Mouse (Mus musculus): ENCODE data around the gene Cacna1d.

Gene Cacna1d

DNA sequence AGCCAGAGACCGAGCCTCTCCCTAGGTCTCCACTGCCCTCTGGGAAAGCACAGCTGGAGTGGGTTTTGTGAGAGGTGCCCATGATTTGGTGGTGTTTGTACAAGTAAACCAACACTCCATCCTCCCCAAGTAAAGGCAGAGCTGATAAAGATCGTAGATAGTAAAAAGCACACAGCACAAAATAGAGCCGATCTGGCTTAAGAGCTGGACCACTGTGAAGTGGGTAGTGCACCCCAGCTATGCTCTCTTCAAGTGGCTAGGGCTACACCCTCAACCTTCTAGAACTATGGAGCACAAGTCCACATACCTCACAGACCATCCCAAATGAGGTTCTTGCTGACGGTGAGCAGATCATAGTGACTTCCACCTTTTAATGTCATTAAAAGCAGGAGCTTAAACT is 451.8 kb downstream of the Cacna1d start:
- in situ Hi-C loops (cut with MboI; ENCODE audit: low pct_unique_long_range_greater_than_20kb in 1 of 2, low sequenced_read_pairs in 2 of 2, unreplicated experiment in 1 of 2) = no loop called here

- in situ Hi-C loops (cut with MboI; ENCODE audit: low pct_unique_long_range_greater_than_20kb in 1 of 2, low sequenced_read_pairs in 2 of 2, unreplicated experiment in 1 of 2) = no loop called here
Measured at GRCm38 (mm10) chr14:30038431-30038830, 452.8 kb downstream of the Cacna1d start.

DNA sequence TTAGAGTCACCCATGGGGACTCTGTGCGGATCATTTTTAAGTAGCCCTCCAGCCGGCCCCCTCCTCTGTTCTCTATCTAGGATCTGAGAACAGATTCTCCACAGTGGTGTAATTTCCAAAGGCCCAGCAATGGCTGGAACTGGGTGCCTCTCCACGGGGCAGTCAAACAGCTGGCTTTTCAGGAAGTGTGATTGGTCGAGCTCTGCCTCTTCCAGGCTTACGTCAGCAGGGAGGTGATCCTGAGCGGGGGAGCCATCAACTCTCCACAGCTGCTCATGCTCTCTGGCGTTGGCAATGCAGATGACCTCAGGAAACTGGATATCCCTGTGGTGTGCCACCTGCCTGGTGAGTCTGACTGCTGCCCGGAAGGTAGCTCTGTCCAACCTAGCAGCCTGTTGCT is 457.9 kb downstream of the Cacna1d start:
- in situ Hi-C loops (cut with MboI; ENCODE audit: low pct_unique_long_range_greater_than_20kb in 1 of 2, low sequenced_read_pairs in 2 of 2, unreplicated experiment in 1 of 2) = no loop called here

DNA sequence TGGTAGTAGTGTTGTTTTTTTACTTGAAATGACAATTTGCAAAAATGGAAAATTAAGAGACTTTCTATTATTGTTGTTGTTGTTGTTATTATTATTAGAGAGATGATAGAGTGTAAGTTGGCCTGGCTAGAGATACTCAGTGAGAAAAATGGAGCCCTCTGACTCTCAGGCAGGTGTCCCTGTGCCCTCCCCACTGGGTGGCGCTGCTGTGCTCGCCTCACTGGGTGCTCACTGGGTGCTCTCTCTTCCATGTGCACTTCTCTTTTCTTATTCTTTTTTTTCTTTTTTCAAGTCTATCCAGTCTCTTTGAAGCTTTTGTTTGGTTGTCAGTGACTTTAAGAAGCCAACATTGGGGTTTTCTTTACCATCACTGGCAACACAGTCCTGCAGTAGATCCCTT is 463.9 kb downstream of the Cacna1d start:
- in situ Hi-C loops (cut with MboI; ENCODE audit: low pct_unique_long_range_greater_than_20kb in 1 of 2, low sequenced_read_pairs in 2 of 2, unreplicated experiment in 1 of 2) = no loop called here

DNA sequence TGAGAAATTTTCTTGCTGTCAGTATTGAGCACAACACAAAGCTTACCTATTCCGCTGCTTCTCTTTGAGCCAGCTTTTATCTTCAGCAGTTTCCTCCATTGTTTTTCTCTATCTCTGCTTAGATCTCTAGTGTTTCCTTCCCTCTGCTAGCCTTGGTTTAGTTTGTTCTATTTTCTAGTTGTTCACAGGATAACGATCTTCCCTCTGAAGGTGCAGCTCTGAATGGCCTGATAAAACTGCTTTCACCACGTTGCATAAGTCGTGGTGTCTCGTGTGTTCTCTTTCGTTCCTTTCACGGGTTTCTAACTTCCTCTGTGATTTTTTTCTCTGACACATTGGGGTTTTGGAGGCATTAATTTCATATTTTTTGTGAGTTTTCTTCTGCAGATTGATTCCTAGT is 466.9 kb downstream of the Cacna1d start:
- in situ Hi-C loops (cut with MboI; ENCODE audit: low pct_unique_long_range_greater_than_20kb in 1 of 2, low sequenced_read_pairs in 2 of 2, unreplicated experiment in 1 of 2) = no loop called here

DNA sequence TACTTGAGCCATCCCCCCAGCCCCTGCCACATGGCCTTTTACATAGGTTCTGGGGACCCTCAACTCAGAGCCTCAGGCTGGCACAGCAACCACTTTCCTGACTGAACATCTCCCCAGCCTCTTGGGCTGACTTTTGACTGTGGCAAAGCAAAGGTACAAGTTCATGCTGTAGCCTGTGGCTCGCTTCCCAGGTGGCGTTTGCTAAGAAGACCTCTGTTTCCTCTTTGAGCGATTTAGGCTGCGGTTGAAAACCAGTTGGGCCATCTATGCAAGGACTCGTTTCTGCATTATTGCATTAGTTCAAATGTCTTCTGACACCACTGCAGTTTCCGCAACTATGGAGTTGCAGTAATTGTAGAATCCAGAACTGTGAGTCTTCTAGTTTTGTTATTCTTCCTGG is 468.8 kb downstream of the Cacna1d start:
- in situ Hi-C loops (cut with MboI; ENCODE audit: low pct_unique_long_range_greater_than_20kb in 1 of 2, low sequenced_read_pairs in 2 of 2, unreplicated experiment in 1 of 2) = no loop called here

DNA sequence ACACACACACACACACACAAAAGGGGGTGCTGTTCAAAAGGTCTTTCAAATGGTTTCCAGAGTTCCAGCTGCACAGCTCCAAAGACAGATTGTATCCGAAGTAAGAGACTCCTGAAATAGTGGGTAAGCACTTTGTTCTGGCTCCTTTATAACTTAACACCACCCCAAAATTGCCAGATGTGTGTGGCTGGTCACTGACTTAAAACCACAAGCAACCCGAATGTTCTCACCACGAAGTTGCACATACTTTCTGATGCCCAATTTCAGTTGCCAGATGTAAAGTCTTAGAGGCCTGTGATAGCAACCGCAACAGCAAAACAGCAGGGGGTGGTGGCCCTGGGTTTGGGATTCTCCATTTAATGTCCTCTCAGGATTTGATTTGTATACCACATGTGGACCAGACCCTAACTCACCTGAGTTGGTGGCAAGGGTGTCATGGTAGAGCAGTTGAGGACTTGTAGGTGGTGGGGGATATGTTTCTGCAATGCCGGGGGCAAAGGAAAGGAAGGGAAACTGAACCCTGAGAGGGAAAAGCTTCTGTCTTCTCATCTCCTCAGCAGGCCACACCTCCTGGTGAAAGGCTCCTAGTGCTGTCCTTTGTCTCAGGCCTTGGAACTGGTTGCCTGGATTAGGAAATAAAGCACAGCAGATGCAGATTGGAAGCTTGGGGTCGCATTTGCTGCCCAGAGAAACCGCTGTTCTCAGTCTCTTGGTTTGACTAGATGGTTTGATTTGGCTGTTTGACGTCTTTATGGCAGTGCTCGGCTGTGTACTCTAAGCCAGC is 471.3 kb downstream of the Cacna1d start:
- in situ Hi-C loops (cut with MboI; ENCODE audit: low pct_unique_long_range_greater_than_20kb in 1 of 2, low sequenced_read_pairs in 2 of 2, unreplicated experiment in 1 of 2) = no loop called here

DNA sequence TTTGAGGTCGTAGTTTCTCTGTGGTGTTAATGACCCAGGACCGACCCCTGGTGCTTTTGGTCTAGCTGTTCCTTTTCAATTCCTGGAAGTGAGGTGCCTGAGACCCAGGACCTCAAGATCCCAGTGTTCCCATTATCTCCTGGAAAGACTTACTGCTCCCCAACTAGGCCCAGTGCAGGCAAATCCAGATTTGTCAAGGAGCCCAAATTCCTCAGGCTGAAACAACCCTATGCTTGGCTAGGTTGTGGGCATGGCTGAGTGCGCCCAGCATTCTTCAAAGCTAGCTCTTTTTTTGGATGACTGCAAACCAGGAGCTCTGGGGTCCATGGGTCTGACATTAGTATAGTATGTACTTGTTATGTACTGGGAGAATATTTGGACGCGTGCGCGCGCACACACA is 471.9 kb downstream of the Cacna1d start:
- in situ Hi-C loops (cut with MboI; ENCODE audit: low pct_unique_long_range_greater_than_20kb in 1 of 2, low sequenced_read_pairs in 2 of 2, unreplicated experiment in 1 of 2) = no loop called here

- in situ Hi-C loops (cut with MboI; ENCODE audit: low pct_unique_long_range_greater_than_20kb in 1 of 2, low sequenced_read_pairs in 2 of 2, unreplicated experiment in 1 of 2) = no loop called here
Measured at GRCm38 (mm10) chr14:30018846-30019245, 472.4 kb downstream of the Cacna1d start.

DNA sequence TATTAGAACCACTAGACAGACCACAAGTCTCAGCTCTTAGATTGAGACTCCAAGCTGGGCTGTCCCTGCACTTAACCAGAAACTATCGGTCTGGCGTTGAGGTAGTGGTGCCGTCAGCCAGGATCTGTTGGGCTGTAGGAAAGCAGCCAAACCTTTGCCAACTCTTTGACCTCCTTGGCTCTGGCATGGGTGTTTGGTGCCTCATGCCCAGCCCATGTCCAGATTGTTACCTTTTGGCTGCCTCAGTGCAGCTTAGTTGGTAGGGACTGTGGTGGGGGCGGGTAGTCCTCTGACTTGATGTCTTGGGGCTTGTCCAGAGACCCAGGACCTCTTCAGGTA is 472.8 kb downstream of the Cacna1d start:
- in situ Hi-C loops (cut with MboI; ENCODE audit: low pct_unique_long_range_greater_than_20kb in 1 of 2, low sequenced_read_pairs in 2 of 2, unreplicated experiment in 1 of 2) = no loop called here

DNA sequence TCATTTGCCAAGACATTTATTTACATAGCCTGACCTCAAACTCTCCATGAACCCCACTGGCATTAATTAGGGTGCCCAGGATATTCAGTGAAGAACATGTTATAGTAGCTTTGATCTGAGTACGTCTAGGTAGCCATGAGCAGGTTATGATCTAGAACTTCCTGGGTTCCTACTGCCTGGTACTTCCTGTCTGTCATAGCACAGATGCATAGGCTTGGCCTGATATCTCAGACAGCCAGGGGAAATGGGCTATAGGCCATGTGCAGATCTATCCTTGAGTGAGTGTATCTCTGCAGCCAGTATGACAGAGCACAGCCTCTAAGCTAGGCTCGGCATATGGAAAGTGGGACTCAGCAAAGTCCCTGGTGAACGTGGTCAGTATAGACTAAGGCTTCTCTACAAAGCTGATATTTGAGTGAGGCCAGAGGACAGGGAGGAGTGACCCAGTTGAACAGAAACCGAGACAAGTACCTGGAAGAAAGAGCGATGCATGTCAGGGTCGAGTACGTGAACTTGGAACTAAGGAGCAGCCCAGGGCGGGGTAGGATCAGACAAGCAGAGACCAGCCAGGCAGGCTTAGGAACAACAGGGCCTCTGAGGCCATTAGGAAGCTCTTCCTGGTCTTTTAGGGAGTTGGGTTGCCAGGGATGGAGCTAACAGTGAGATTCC is 473.3 kb downstream of the Cacna1d start:
- in situ Hi-C loops (cut with MboI; ENCODE audit: low pct_unique_long_range_greater_than_20kb in 1 of 2, low sequenced_read_pairs in 2 of 2, unreplicated experiment in 1 of 2) = no loop called here

DNA sequence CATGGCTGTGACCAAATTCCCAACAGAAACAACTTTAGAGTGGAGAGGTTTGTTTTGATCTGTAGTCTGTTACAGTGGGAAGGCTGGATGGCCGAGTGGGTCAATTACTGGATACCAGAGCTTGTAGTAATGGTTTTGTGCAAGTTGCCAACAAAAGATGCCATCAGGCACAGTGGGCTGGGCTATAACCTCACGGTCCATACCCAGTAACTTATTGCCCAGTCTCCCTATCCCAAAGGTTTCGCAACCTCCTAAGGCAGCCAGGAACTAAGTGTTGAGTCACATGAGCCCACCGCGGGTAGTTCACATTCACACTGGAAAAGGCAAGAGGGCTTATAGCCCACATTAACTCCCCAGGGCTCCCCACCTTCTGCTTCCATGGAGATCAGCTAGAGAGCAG is 474.6 kb downstream of the Cacna1d start:
- in situ Hi-C loops (cut with MboI; ENCODE audit: low pct_unique_long_range_greater_than_20kb in 1 of 2, low sequenced_read_pairs in 2 of 2, unreplicated experiment in 1 of 2) = no loop called here

- in situ Hi-C loops (cut with MboI; ENCODE audit: low pct_unique_long_range_greater_than_20kb in 1 of 2, low sequenced_read_pairs in 2 of 2, unreplicated experiment in 1 of 2) = no loop called here
Measured at GRCm38 (mm10) chr14:30015008-30015407, 476.2 kb downstream of the Cacna1d start.

GRCm38 (mm10) chr14:30014487-30014886 is 476.8 kb downstream of the Cacna1d start:
- in situ Hi-C loops (cut with MboI; ENCODE audit: low pct_unique_long_range_greater_than_20kb in 1 of 2, low sequenced_read_pairs in 2 of 2, unreplicated experiment in 1 of 2) = no loop called here

DNA sequence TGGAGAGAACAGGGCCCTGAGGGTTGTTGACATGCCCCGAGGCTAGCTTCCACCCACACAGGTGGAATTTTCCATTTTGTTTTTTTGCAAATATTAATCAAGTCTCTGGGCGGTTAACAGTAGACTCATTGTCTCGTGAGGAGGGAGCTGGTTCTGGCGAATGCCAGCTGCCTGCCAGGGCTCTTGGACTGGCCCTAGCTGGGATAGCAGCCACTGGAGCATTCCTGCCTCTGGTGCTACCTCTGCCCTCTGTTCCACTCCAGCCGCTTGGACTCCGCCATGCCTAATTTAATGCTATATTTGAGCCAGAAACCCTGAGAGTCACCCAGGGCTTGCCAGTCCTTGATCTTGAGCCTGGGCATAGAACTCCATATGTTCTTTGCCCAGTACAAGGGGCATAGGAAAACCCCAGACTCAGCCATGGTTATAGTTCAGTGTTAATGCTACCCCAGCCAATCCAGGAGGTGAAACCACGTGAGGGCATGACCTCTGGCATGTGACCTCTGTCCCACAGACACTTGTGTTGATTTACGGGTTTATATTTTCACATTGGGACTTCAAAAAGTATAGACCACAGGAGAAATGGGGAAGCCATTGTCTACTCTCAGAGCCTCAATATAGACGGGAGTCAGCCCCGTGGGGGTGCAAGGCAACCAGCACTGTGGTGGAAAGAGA is 479.2 kb downstream of the Cacna1d start:
- in situ Hi-C loops (cut with MboI; ENCODE audit: low pct_unique_long_range_greater_than_20kb in 1 of 2, low sequenced_read_pairs in 2 of 2, unreplicated experiment in 1 of 2) = no loop called here

GRCm38 (mm10) chr14:30009864-30010560 is 481.2 kb downstream of the Cacna1d start:
- in situ Hi-C loops (cut with MboI; ENCODE audit: low pct_unique_long_range_greater_than_20kb in 1 of 2, low sequenced_read_pairs in 2 of 2, unreplicated experiment in 1 of 2) = no loop called here

DNA sequence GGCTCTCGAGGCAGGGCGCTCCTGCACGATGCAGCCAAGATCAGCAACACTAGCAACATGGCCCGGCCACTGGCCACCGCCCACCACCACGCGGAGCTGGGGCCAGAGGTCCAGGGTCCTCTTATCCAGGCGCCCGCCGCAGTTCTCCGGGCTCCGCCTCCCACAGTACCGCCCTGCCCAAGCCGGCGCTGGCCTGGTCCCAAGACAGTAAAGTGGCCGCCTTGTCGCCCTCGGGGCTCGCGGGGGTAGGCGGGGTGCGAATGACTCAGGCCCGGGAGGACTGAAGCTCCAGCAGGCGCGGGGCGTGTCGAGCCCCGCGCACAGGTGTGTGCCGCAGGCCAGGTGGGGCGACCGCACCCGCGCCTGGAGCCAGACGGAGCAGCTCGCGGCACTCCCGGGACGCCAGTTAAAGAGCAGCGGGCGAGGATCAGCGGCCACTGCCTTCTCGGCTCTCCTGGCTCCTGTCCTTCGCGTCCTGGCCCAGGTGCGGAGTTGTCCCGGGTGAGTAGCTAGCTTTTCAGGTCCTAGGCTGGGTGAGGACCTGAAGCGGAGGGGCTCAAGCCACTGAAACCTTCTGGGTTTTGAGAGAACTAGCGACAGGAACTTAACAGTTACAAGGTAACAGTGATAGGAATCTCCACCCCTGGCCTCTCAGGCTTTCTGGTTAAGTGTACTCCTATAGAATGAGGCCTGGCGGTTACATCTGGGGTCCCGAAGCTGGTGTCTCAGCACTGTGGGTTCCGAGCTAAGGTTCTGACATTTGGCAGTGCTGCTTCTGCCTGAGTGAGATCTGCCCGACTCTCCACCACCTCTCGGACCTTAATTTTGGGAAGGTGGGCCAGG is 482.3 kb downstream of the Cacna1d start, which contains the start of the genes Il17rb and Chdh:
TSS of gene Il17rb (minus strand) at position 164 of the 843 bp plus-strand sequence.
TSS of gene Chdh (plus strand) at position 291 of the 843 bp plus-strand sequence.
- in situ Hi-C loops (cut with MboI; ENCODE audit: low pct_unique_long_range_greater_than_20kb in 1 of 2, low sequenced_read_pairs in 2 of 2, unreplicated experiment in 1 of 2) = no loop called here

DNA sequence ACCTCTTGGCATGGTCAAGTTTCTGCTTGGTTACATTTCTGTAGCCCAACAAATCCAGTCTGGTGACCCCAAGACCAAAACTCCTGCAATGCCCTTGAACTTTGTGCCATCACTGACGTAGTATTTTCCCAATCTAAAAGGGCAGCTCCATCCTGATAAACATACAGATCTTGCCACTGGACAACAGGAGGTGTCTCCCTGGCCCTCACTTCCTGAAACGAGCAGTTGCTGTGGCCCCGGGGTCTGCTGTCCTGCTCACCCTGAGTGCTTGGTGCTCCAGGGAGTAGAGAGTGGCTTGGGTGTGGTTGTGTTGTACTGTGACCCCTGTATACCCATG is 491.8 kb downstream of the Cacna1d start:
- in situ Hi-C loops (cut with MboI; ENCODE audit: low pct_unique_long_range_greater_than_20kb in 1 of 2, low sequenced_read_pairs in 2 of 2, unreplicated experiment in 1 of 2) = no loop called here

Measured in mouse embryonic stem cell (cell line).